Mouse (Mus musculus) CH12.LX (cell line): Measurements from ENCODE around the gene Rapgef6. TPM values are rescaled to one million over a fixed set of nuclear protein-coding genes. Genes with fewer than 3 reads are reported as not detected.

ENCODE experiments used
- DNase-seq: peaks from one replicate; pipeline ENCODE4 v3.0.0-alpha.2; 2013; ENCODE audit errors: extremely low read depth
- H3K27ac ChIP-seq: 2 replicates; pipeline ENCODE4 v1.5.1; 2012; ENCODE audit warnings: low read depth, mild to moderate bottlenecking, control low read depth, moderate library complexity; ENCODE audit not compliant: insufficient read depth
- H3K27me3 ChIP-seq: replicated peaks from 2 replicates; pipeline ENCODE3; 2012; ENCODE audit warnings: inconsistent platforms
- H3K36me3 ChIP-seq, 2 experiments: replicated peaks in 1 of 2; 2 replicates each; pipeline versions ENCODE3 to v1.6.1; 2012; ENCODE audit warnings: inconsistent platforms in 1 of 2, low read length in 1 of 2, mild to moderate bottlenecking in 1 of 2, mixed read lengths in 1 of 2, moderate library complexity in 1 of 2; ENCODE audit not compliant: control insufficient read depth in 1 of 2, insufficient read depth in 1 of 2
- H3K4me1 ChIP-seq, 2 experiments: 2 replicates each; pipeline ENCODE4 v1.6.1; 2012; ENCODE audit warnings: inconsistent platforms in 1 of 2, moderate library complexity in 1 of 2; ENCODE audit not compliant: insufficient read depth in 2 of 2, control insufficient read depth in 1 of 2
- H3K4me2 ChIP-seq: 2 replicates; pipeline ENCODE4 v1.6.1; 2012; ENCODE audit warnings: low read depth, mild to moderate bottlenecking, control low read depth; ENCODE audit not compliant: poor library complexity, insufficient read depth, severe bottlenecking
- H3K4me3 ChIP-seq, 3 experiments: fragments of 150-350 bp in 1 of 3; sonication (generic) in 1 of 3; replicated peaks in 1 of 3; 2 replicates each; pipeline versions ENCODE3 to v1.5.1; 2011 to 2012; ENCODE audit warnings: low read depth in 2 of 3, low read length in 2 of 3, mild to moderate bottlenecking in 2 of 3, moderate library complexity in 2 of 3, control low read depth in 1 of 3, improper control_type of control experiment in 1 of 3, inconsistent platforms in 1 of 3, mixed read lengths in 1 of 3; ENCODE audit not compliant: poor library complexity in 1 of 3
- H3K79me2 ChIP-seq: replicated peaks from 2 replicates; pipeline ENCODE4 v1.6.1; 2012; ENCODE audit warnings: mild to moderate bottlenecking, moderate library complexity; ENCODE audit not compliant: control insufficient read depth, poor library complexity, insufficient read depth, severe bottlenecking; ENCODE audit errors: extremely low read depth
- H3K9ac ChIP-seq: 2 replicates; pipeline ENCODE4 v1.6.1; 2012; ENCODE audit warnings: low read depth, mild to moderate bottlenecking, control low read depth, moderate library complexity; ENCODE audit not compliant: insufficient read depth
- H3K9me3 ChIP-seq: replicated peaks from 2 replicates; pipeline ENCODE3; 2012; ENCODE audit warnings: low read length, inconsistent platforms, mixed read lengths
- BHLHE40 ChIP-seq: IDR thresholded peaks from 2 replicates; pipeline ENCODE4 v1.6.1; 2011; ENCODE audit warnings: mild to moderate bottlenecking, low read depth, low read length, improper control_type of control experiment
- CHD1 ChIP-seq: IDR thresholded peaks from 2 replicates; pipeline ENCODE4 v1.6.1; 2012; ENCODE audit warnings: low read depth, low read length, improper control_type of control experiment, inconsistent platforms
- ELF1 ChIP-seq: IDR thresholded peaks from 2 replicates; pipeline ENCODE4 v1.6.1; 2014; ENCODE audit warnings: low read depth, mild to moderate bottlenecking, inconsistent platforms, low read length, improper control_type of control experiment
- EP300 ChIP-seq: IDR thresholded peaks from 2 replicates; pipeline ENCODE4 v1.6.1; 2011; ENCODE audit warnings: low read length, improper control_type of control experiment
- ETS1 ChIP-seq: conservative IDR thresholded peaks from 2 replicates; pipeline ENCODE4 v1.6.1; 2012; ENCODE audit warnings: low read depth, mild to moderate bottlenecking, inconsistent platforms, low read length, improper control_type of control experiment, moderate library complexity
- GABPA ChIP-seq: IDR thresholded peaks from 2 replicates; pipeline ENCODE4 v1.6.1; 2012; ENCODE audit warnings: low read depth, low read length, improper control_type of control experiment, inconsistent platforms; ENCODE audit not compliant: insufficient replicate concordance
- HCFC1 ChIP-seq: IDR thresholded peaks from 2 replicates; pipeline ENCODE4 v1.6.1; 2012; ENCODE audit warnings: low read depth, mild to moderate bottlenecking, inconsistent platforms, low read length, improper control_type of control experiment
- JUND ChIP-seq: conservative IDR thresholded peaks from 2 replicates; pipeline ENCODE4 v1.6.1; 2011; ENCODE audit warnings: low read depth, low read length, improper control_type of control experiment
- KAT2A ChIP-seq: IDR thresholded peaks from 2 replicates; pipeline ENCODE4 v1.6.1; 2012; ENCODE audit warnings: low read length, improper control_type of control experiment, inconsistent platforms; ENCODE audit not compliant: insufficient replicate concordance
- MAFK ChIP-seq: IDR thresholded peaks from 2 replicates; pipeline ENCODE4 v1.6.1; 2011; ENCODE audit warnings: low read length, improper control_type of control experiment; ENCODE audit not compliant: insufficient replicate concordance
- MAX ChIP-seq: IDR thresholded peaks from 2 replicates; pipeline ENCODE4 v1.6.1; 2011; ENCODE audit warnings: low read length, improper control_type of control experiment
- MAZ ChIP-seq: IDR thresholded peaks from 2 replicates; pipeline ENCODE4 v1.6.1; 2012; ENCODE audit warnings: low read depth, mild to moderate bottlenecking, inconsistent platforms, low read length, improper control_type of control experiment, moderate library complexity
- MEF2A ChIP-seq: IDR thresholded peaks from 2 replicates; pipeline ENCODE4 v1.6.1; 2014; ENCODE audit warnings: low read depth, mild to moderate bottlenecking, inconsistent platforms, low read length, improper control_type of control experiment, borderline replicate concordance
- MXI1 ChIP-seq: IDR thresholded peaks from 2 replicates; pipeline ENCODE4 v1.6.1; 2011; ENCODE audit warnings: mild to moderate bottlenecking, low read depth, low read length, improper control_type of control experiment
- MYC ChIP-seq: IDR thresholded peaks from 2 replicates; pipeline ENCODE4 v1.6.1; 2011; ENCODE audit warnings: low read depth, mild to moderate bottlenecking, improper control_type of control experiment, low read length
- NRF1 ChIP-seq: IDR thresholded peaks from 2 replicates; pipeline ENCODE4 v1.6.1; 2014; ENCODE audit warnings: low read depth, mild to moderate bottlenecking, inconsistent platforms, low read length, improper control_type of control experiment, moderate library complexity
- POLR2A ChIP-seq: IDR thresholded peaks from 2 replicates; pipeline ENCODE4 v1.6.1; 2011; ENCODE audit warnings: low read depth, mild to moderate bottlenecking, improper control_type of control experiment, low read length
- RAD21 ChIP-seq: IDR thresholded peaks from 2 replicates; pipeline ENCODE4 v1.6.1; 2011; ENCODE audit warnings: low read depth, mild to moderate bottlenecking, low read length, improper control_type of control experiment, moderate library complexity
- SIN3A ChIP-seq: IDR thresholded peaks from 2 replicates; pipeline ENCODE4 v1.6.1; 2012; ENCODE audit warnings: low read length, improper control_type of control experiment, inconsistent platforms
- TBP ChIP-seq: conservative IDR thresholded peaks from 2 replicates; pipeline ENCODE4 v1.6.1; 2011; ENCODE audit warnings: low read depth, low read length, improper control_type of control experiment
- TCF12 ChIP-seq: IDR thresholded peaks from 2 replicates; pipeline ENCODE4 v1.6.1; 2014; ENCODE audit warnings: low read depth, mild to moderate bottlenecking, inconsistent platforms, low read length, improper control_type of control experiment
- USF1 ChIP-seq: IDR thresholded peaks from 2 replicates; pipeline ENCODE4 v1.6.1; 2014; ENCODE audit warnings: low read depth, mild to moderate bottlenecking, inconsistent platforms, low read length, improper control_type of control experiment
- USF2 ChIP-seq: conservative IDR thresholded peaks from 2 replicates; pipeline ENCODE4 v1.6.1; 2011; ENCODE audit warnings: low read depth, low read length, improper control_type of control experiment
- ZC3H11A ChIP-seq: IDR thresholded peaks from 2 replicates; pipeline ENCODE4 v1.6.1; 2012; ENCODE audit warnings: low read depth, mild to moderate bottlenecking, inconsistent platforms, low read length, improper control_type of control experiment
- ZNF384 ChIP-seq: IDR thresholded peaks from 2 replicates; pipeline ENCODE4 v1.6.1; 2012; ENCODE audit warnings: low read depth, low read length, improper control_type of control experiment, inconsistent platforms
- dilution Hi-C: fragments of 300-500 bp; cut with MboI; formaldehyde crosslinking; loops from 2 replicates; pipeline ENCODE4 v1.14.3; 2020; ENCODE audit warnings: low sequenced_read_pairs; ENCODE audit not compliant: extremely low pct_unique_long_range_greater_than_20kb, extremely low pct_ligation_motif_present
- in situ Hi-C: fragments of 300-500 bp; cut with MboI; formaldehyde crosslinking; loops from 3 replicates; pipeline ENCODE4 v1.14.3; 2019; ENCODE audit warnings: low sequenced_read_pairs, low pct_ligation_motif_present, low pct_unique_long_range_greater_than_20kb, mixed read lengths
- polyA plus RNA-seq: library from polyadenylated mRNA; unstranded; fragments of >175 nt; gene quantifications from 2 replicates; pipeline ENCODE4 v1.2.1, GENCODE M21; 2012; ENCODE audit warnings: low read depth; ENCODE audit not compliant: insufficient read length
- total RNA-seq, 2 experiments: library from RNA; depleted of rRNA; stranded (reverse); fragments of 300-350 nt in 1 of 2; fragments of >200 nt in 1 of 2; gene quantifications; 2 replicates each; pipeline ENCODE4 v1.2.3; 2012 to 2014

The Rapgef6 gene
- total and polyA plus RNA-seq, 3 experiments = 36.7 to 63.8 (median 38.3) TPM

DNA sequence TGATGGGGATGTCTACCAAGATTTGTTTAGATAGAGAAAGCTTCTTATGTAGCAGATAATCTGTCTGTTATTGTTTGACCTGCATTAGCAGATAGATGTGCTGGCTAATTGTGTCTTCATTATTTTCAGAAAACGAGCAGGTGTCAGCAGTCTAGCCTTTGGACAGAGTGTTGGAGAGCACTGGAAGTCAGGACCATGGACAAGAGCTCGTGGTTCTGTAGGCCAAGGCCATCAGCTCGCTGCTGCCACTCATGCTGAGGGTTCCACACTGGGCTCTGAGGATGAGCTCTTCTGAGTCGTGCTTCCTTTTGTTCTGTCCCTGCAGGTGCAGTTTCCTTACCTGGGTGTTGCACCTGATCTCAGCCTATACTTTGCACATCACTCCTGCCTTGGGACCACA lies 173.3 kb downstream of the Rapgef6 start:
- no peak for DNase-seq
- in situ Hi-C loops = no loop called here
- no peak overlapping the region for H3K27ac ChIP-seq
- H3K4me1 ChIP-seq = peaks cover 4 to 46% of the 10 kb centered on the region in 2 experiments
- dilution Hi-C loops = no loop called here
- TF ChIP-seq RAD21 = no peak
- TF ChIP-seq TCF12 = no peak
- no peak for TF ChIP-seq POLR2A
- no peak for TF ChIP-seq TBP
- TF ChIP-seq MAFK = no peak
- no peak for TF ChIP-seq MXI1
- TF ChIP-seq MEF2A = no peak
- no peak for TF ChIP-seq ZC3H11A
- no peak for TF ChIP-seq SIN3A
- TF ChIP-seq USF2 = no peak
- no peak for TF ChIP-seq CHD1
- no peak for TF ChIP-seq USF1
- TF ChIP-seq MAX = no peak
- TF ChIP-seq ZNF384 = no peak
- TF ChIP-seq GABPA = no peak
- TF ChIP-seq JUND = no peak
- no peak for TF ChIP-seq ETS1
- TF ChIP-seq, all 38 proteins: peak for 0
- Histone ChIP-seq H3K79me2 (no peaks in the 10 kb centered on the region), H3K4me2 (no peak overlapping the region), H3K9me3 (no peaks in the 10 kb centered on the region), H3K27me3 (no peaks in the 10 kb centered on the region), H3K9ac (no peak overlapping the region), H3K4me3 (no peak overlapping the region), H3K36me3 (peaks cover 39 to 78% of the 10 kb centered on the region in 2 experiments)

- H3K4me1 ChIP-seq = peaks cover 4 to 47% of the 10 kb centered on the region in 2 experiments
- H3K27me3 ChIP-seq = no peaks in the 10 kb centered on the region
- H3K79me2 ChIP-seq = no peaks in the 10 kb centered on the region
- H3K36me3 ChIP-seq = peaks cover 29 to 66% of the 10 kb centered on the region in 2 experiments
- no peak overlapping the region for H3K4me3 ChIP-seq
- H3K9ac ChIP-seq = no peak overlapping the region
- H3K27ac ChIP-seq = no peak overlapping the region
- peak; percentile 79 for DNase-seq
- in situ Hi-C loops (no loop called here), dilution Hi-C loops (no loop called here)
- no peak overlapping the region; the same call in 1 of the 2 replicates for H3K4me2 ChIP-seq
- TF ChIP-seq BHLHE40 (peak; percentile 47; the same call in 1 of the 2 replicates), ETS1 (peak; percentile 49), EP300 (peak; percentile 65; the same call in 1 of the 2 replicates), POLR2A (no peak), HCFC1 (0 out of 2 replicates have a peak, but pooled peaks have one; percentile 28), TCF12 (peak; percentile 29; the same call in 1 of the 2 replicates), KAT2A (0 out of 2 replicates have a peak, but pooled peaks have one; percentile 32), SIN3A (peak; percentile 65), MAX (peak; percentile 61; the same call in 1 of the 2 replicates), NRF1 (no peak), JUND (no peak), ELF1 (peak; percentile 84), MAZ (no peak), CHD1 (no peak), MYC (0 out of 2 replicates have a peak, but pooled peaks have one; percentile 22), MEF2A (0 out of 2 replicates have a peak, but pooled peaks have one; percentile 27)
- H3K9me3 ChIP-seq = no peaks in the 10 kb centered on the region
Measured at GRCm38 (mm10) chr11:54697611-54698010, 175.0 kb downstream of the Rapgef6 start.
